Mouse (Mus musculus) megakaryocyte, embryonic 14.5 days (primary cell): Measurements from ENCODE around the gene Gpc5.

Experiments
- FLI1 ChIP-seq: IDR thresholded peaks from 2 replicates; pipeline ENCODE4 v1.6.1; 2012; ENCODE audit warnings: low read length, inconsistent platforms, mixed read lengths
- GATA1 ChIP-seq: IDR thresholded peaks from 3 replicates; pipeline ENCODE4 v1.6.1; 2012; ENCODE audit warnings: mixed read lengths, low read length, inconsistent platforms, borderline replicate concordance

DNA sequence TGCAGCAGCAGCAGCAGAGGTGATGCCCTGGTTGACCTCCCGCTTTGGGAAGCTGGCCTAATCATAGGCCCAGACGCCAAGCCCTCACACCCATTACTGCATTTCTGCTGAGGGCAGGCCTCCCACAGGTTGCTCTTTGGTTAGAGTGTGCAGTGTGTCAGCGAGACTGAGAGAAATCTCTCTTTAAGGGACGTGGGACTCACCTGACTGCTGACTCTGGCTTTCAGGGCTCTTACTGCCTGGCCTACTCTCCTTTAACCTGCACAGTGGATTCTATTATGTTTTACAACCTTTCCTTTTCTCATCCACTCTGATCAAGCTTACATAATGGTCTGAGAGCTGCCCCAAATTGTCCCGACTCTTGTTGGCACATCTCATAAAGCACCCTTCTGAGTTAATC lies 234.4 kb downstream of the Gpc5 start:
- TF ChIP-seq GATA1 (no peak), FLI1 (no peak)
